Mouse (Mus musculus) adrenal gland, postnatal 36 days (tissue): Measurements from ENCODE around the gene Cav2. TPM values are rescaled to one million over a fixed set of nuclear protein-coding genes. Genes with fewer than 3 reads are reported as not detected.

Experiments
- DNase-seq, 2 experiments: peaks; one replicate each; pipeline ENCODE4 v3.0.0; 2021; ENCODE audit warnings: mixed read lengths in 1 of 2
- long read RNA-seq, 2 experiments: library from polyadenylated mRNA; stranded (forward); transcript quantifications; one replicate each; pipeline ENCODE4 v2.0.0; 2021; ENCODE audit warnings: borderline sequencing depth in 2 of 2
- total RNA-seq, 2 experiments: library from RNA; stranded (reverse); gene quantifications; 2 replicates each; pipeline ENCODE4 v1.2.3; 2021

Cav2 gene
- total RNA-seq = 10 to 100 TPM; 32.6 to 46.0 TPM
- long read RNA-seq, experiment 1, transcript Cav2-201 (3 exons, 2,733 nt) = major isoform, 60 of 65 reads
- long read RNA-seq, experiment 1, partial matches to known transcripts = 3 of 65 reads
- long read RNA-seq, experiment 1, other reads (novel, unspliced or antisense) = 2 of 65 reads
- long read RNA-seq, experiment 2, transcript Cav2-201 (3 exons, 2,733 nt) = major isoform, 16 of 17 reads
- long read RNA-seq, experiment 2, partial matches to known transcripts = 0 of 17 reads
- long read RNA-seq, experiment 2, other reads (novel, unspliced or antisense) = 1 of 17 reads

- peak; percentile 94 to 96 for DNase-seq
Observed at GRCm38 (mm10) chr6:17280939-17281756, at the start of gene Cav2. Cav2 (plus strand) TSS chr6:17281185.

GRCm38 (mm10) chr6:17239693-17240092 is 41.3 kb upstream of the Cav2 start:
- DNase-seq = no peak

DNA sequence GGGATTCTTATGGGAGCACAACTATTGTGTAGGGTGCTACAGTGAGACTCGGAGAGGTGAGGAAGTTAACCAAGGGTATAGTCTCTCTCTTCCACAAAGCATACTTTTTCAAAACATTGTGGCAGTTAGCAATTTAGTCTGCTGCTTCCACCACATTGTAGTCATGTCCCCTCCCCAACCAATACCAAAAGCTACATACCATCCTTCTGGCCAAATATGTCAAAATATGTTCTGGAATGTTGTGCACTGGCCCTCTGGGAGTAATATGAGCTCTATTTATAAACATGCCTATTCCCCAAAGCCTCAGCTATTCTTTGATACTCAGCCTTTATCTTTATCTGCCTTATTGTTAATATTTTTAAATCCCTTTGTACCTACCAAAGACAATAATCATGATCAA is 40.0 kb upstream of the Cav2 start:
- DNase-seq = no peak

DNA sequence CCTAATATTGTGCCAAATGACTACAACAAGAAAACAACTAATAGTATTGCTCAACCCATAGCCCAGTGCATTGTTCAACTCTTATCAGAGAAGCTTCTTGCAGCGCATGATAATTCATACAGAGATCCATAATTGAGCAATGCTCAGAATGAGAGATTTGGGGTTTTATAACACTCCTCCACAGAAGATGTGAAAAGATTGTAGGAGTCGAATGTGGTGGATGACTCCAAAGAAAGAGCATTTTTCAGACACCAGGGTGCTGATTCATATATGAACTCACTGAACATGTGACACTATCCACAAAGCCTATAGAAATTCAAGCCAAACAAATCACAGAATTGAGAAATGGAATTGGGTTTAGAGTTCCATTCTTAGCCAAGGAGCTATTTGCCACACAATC is 34.0 kb upstream of the Cav2 start:
- no peak for DNase-seq

DNA sequence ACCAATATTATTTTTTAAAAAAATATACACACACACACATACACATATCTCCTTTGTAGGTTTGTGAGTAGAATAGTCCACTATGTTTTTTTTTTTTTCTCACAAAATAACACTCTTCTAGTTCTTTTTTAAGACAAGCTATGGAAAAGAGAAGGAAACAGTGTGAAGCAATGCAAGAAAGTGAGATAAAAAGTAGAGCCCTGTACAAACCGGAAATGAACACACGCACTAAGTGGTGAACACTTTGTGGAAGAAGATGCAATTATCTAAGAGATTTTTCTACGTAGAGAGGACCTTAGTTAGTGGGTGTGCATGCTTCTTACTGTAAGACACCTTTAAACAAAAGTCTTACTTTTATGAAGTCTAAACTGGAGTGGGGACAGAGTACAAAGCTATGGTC is 33.3 kb upstream of the Cav2 start:
- no peak for DNase-seq

DNA sequence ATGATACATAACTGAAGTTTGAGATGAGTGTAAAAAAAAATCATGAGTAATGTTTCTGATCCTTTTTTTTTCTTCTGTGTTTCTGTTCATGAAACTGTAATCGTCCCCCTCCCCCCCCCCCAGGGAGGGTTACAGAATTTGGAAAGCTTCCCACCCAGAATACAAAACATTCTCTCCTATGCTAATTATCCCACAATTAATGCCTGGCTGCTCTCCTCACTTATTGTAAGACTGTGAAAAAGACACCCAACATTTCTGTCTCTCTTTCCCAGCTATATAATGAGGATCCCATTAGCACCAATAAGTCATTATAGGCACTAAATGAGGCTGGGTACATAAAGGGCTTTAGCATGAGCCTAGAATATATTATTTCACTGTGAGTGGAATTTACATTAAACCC is 32.7 kb upstream of the Cav2 start:
- DNase-seq = no peak

DNA sequence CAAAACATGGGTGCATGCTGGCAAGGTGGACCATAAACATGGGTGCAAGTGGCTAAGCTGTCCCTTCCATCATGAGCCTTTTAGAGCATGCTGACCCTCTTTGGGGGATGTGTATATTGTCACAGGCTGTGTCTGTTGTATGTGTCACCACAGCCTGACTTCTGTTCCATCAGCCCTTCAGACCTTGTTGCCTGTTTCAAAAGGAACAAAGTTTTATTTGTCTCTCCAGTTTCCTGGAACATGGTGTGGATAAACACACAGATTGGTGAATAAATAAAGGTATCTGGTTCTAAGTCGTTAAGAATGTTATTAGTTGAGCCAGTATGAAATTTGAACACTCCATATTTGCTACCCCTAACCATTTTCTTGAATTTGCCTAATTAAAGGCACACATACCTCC is 29.0 kb upstream of the Cav2 start:
- DNase-seq = no peak

DNA sequence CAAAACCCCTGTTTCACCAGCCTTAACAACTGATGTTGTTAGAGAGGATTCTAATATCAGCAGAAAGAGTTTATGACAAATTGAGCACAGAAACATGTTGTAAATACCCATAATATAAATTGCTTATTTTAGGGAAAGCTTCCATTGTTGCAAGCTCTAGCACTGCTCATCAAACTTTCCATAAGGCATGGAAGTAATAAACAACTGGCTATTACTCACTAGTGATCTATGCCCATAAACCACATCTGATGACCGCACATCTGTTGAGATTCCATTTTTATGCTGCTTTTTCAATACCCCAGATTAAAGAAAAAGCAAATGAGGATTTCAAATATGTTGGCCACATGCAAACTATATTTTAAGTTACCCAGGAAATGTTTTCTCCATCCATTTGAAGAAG is 22.8 kb upstream of the Cav2 start:
- DNase-seq = no peak

GRCm38 (mm10) chr6:17258911-17259310 is 22.1 kb upstream of the Cav2 start:
- DNase-seq = no peak

- DNase-seq = no peak
Observed at GRCm38 (mm10) chr6:17262786-17263185, 18.2 kb upstream of the Cav2 start.

GRCm38 (mm10) chr6:17265043-17265442 is 15.9 kb upstream of the Cav2 start:
- no peak for DNase-seq

DNA sequence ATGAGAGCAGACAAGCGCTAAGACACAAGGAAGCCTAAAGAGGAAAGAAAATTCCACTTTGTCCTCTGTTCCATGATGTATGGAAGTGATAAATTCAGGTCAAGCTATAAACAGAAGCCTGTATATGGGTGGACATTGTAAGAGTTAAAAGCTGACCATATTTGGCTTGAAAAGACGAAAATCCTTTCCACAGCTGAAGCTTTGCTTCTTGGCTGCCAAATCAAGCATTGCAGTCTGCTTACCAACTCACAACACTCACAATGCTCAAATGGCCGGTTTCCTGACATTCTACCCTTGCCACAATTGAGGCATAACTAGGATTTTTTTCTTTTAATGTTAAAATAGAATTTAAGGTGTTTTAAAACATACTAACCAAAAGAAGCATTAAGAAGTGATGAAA is 14.5 kb upstream of the Cav2 start:
- no peak for DNase-seq

GRCm38 (mm10) chr6:17278366-17278765 is 2.6 kb upstream of the Cav2 start:
- DNase-seq = peak in 1 of 2 experiments; percentile 20

GRCm38 (mm10) chr6:17281757-17282092 is 740 bp downstream of the Cav2 start:
- DNase-seq = no peak

DNA sequence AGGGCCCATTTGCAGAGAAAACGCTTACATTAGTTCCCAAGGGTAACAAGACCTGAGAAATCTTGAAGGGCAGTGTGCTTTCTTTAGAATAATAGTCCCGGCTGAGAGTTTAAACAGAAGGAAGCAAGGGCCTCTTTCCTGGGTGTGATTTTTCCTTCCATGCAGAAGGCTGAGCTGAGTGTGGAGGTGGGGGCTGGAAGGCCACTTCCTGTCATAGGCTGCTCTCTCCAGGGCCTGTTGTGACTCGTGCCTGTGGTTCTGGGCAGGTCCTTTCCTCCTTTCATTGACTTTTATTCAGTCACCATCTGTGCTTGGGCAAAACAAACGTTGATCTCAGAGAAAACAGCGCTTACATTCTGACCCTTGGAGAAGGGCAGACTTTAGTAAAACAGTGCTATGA is 1.2 kb downstream of the Cav2 start:
- DNase-seq = peak; percentile 10 to 30

- no peak for DNase-seq
Observed at GRCm38 (mm10) chr6:17283834-17284233, 2.8 kb downstream of the Cav2 start.

DNA sequence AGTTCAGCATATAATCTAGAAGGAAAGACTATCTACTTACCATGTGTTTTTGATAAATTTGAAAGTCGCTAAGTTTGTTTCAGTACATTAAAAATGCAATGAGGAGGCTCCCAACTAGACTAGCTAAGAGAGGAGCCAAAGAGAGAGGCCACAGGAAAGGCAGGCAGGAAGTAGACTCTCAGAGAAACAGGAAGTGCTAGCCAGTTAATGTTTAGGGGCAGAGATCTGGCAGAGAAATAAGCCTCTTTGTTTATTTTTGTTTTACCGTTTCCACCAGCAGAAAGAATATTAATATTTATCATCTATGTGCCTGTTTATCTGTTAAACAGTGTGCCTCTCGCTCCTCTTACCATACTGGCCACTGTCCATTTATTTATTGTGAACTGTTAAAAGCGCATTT is 5.4 kb downstream of the Cav2 start:
- no peak for DNase-seq

DNA sequence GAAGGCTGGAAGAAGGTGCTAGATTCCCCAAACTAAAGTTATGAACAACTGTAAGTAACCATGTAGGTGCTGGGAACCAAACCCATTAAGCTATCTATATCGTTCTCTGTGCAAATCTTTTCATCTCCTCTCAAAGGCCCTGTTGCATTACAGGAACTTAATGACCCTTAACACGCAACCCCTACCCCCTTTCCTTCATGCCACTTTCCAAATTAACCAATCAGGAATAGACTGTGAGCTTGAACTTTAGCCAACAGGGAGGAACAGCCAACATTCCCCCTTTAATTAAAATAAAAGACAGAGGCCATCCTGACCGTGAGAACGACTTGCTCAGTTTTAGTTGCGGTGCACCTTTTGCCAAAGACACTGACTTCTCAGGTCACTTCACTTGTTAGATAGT is 14.1 kb downstream of the Cav2 start:
- no peak for DNase-seq

DNA sequence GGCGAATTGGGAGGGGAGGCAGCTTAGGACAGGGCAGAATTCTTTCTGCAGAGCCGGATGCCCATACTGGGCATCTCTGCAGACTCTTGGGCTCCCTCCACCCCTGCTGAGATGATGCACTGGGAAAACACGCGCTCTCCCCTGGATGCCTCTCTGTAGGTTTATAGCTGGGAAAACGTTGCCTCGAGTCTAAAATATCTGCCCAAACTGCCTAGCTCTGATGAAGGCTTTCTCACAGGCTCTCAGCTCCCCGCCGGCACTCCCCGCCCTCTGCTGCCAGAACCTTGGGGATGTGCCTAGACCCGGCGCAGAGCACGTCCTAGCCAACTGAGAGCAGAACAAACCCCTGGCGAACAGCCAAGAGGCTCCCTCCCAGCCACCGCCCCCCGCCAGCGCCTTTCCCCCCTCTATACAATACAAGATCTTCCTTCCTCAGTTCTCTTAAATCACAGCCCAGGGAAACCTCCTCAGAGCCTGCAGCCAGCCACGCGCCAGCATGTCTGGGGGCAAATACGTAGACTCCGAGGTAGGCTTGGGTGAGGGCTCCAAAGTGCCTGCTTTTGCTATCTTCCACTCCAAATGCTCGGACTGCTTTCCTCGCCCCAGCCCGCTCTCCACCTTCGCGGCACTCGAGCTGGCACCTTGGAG is 25.1 kb downstream of the Cav2 start, which contains the start of gene Cav1:
Gene Cav1 (plus strand): TSS at position 382 of the 648 bp plus-strand sequence.
- peak; percentile 73 to 82 for DNase-seq

DNA sequence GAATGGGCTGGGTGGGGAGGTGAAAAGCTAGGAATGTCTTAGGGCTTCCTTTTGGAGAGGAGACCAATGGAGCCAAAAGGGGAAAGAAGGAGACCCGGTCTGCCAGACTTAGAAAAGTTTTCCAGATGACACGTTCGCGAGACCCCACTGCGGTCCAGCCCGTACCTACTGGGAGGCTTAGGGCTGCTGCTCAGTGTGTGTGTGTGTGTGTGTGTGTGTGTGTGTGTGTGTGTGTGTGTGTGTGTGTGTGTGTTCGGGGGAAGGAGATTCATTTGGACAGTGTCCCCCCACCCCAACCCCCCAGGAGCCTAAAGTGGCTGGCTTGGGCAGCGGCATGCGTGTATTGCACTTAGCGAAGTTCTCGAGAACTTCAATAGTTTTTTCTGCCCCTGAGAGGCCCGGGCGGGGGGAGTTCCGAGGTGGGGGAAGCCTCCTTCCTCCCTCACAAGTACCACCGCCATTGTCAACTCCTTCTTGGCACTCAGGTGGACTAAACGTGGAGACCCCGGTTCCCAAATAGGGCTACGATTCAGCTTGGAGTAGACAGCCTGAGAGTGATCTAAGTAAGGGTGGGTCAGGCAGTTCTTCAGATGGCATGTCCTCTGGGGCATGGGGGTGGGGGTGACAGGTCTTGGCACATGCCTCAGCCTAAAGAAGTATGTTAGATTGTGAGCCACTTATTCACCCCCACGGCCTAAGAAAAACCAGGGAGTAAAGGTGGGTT is 25.8 kb downstream of the Cav2 start:
- DNase-seq = peak; percentile 12 to 25

DNA sequence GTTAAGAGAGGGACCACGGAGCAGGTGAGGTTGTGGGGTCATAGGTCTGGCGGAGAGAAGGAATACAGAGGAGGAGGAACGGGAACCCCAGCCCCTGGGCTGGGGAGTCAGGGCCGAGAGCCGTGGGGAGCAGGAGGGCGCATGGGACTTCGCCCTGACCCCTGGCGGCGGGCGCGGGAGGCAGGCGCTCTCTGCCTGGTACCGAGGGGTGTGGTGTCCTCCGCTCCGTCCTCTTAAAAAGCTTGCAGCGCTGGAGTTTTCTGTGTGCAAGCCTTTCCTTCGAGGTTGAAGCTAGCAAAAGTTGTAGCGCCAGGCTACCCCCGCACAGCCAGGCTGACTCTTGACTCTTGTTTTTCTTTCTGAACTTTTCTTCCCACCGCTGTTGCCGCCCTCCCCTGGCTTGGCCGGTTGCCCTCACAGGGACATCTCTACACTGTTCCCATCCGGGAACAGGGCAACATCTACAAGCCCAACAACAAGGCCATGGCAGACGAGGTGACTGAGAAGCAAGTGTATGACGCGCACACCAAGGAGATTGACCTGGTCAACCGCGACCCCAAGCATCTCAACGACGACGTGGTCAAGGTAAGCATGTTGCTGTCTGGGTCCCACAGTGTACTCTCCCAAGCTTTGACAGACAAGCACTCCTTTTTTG is 26.6 kb downstream of the Cav2 start:
- DNase-seq = peak; percentile 82 to 89

DNA sequence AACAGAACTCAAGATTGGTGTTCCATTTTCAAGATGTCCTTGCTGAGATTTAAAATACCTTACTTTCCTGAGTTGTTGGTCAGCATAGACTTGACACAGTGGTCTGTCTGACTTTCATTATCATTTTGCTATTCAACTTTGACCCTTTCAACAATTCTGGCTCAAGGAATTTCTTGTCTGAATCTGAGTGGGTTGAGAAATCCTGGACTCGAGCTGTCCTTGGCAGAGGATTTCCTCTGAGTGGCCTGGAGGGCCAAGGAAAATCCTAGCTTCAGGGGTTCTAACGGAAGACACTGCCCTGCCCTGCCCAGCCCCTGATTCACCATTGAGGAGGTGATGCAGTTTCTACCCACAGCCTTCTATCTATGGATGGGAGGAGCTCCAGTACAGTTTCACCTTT is 27.7 kb downstream of the Cav2 start:
- DNase-seq = peak in 1 of 2 experiments; percentile 27
